Mouse (Mus musculus) layer of hippocampus, postnatal 10 days (tissue): Measurements from ENCODE around the gene Ppt2. TPM values are rescaled to one million over a fixed set of nuclear protein-coding genes. Genes with fewer than 3 reads are reported as not detected.
A peak's percentile ranks its signal among the peaks of the same experiment; 100 is the strongest.

Experiments used
- DNase-seq, 2 experiments: peaks; one replicate each; pipeline ENCODE4 v3.0.0; 2021; ENCODE audit warnings: low spot score in 2 of 2
- total RNA-seq, 2 experiments: library from RNA; stranded (reverse); gene quantifications; 2 replicates each; pipeline ENCODE4 v1.2.3; 2021

The Ppt2 gene
- total RNA-seq, 2 experiments from 2014 or later: 32.9 to 34.1 TPM

DNA sequence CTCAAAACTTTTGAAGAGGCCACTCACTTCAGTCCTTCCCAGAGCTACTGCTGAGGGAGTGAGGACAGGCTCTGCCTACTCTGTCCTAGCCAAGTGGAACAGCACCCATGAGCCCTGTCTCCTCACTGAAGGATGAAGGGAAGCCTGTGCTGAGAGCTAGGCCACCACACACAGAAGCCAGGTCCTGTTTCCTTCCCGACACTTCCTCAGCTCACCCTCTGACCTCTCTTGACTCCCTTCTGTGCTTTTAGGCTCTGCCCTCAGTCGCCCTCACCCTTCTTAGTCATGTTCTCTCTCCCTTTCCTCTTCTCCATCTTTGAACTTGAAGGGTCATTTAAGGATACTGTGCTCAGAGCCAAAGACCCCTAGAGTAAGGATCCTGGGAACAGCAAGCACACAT is 29.0 kb upstream of the Ppt2 start:
- DNase-seq: peak in 1 of 2 experiments; percentile 10

DNA sequence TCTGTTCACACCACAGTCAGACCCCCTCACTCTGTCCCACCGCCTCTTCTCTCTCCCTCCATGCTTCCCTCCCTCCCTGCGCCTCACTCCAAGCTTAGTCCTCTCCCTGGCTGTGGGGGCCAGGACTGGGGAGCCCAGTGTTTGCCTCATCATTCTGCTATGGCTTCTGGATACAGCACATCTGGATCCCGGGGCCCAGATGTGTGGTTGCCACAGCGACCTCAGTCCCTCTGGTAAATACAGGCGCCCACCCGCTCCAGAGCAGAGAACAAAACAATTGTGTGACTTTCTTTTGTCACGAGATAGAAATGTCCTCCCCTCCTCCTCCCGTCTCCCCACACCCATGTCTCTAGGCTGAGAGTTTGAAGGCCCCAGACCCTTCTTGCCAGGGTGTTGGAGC is 28.4 kb upstream of the Ppt2 start:
- DNase-seq: peak in 1 of 2 experiments; percentile 14

DNA sequence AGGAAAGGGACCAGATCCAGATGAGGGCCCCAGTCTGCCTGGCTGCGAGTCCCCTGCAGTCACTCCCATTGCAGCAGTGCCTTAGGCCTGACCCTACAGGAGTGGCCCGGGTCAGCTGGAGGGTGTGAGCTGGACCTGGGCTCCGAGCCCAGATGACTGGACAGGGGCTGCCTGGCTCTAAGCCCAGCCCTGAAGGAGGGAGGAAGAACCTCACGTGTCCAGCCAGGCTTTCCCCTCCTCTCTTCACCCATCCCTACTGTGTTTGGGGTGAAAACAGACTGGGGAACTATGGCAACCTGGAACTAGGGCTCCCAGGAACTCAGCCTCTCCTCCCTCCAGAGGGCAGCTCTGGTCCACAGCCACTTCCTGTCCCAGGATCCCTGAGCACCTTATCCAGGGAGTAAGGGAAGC is 27.3 kb upstream of the Ppt2 start:
- DNase-seq: peak; percentile 60 to 71

DNA sequence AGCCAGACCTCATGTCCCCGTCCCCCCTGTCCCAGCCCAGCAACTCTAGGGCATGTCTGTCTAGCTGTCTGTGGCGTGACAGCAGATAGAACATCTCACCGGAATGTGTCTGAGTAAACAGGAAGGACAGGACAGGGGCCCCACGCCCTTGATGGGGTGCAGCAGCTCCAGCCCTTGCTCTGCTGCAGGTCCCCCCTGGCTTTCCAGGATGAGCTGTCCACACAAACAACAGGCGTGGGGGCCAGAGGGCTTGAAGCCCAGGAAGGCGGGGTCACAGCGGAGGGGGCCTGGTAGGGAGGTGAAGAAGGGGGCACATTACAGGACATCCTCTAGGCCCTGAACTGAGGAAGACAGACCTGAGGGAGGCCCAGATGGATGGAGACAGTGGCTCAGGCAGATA is 26.9 kb upstream of the Ppt2 start:
- peak in 1 of 2 experiments; percentile 36 for DNase-seq

DNA sequence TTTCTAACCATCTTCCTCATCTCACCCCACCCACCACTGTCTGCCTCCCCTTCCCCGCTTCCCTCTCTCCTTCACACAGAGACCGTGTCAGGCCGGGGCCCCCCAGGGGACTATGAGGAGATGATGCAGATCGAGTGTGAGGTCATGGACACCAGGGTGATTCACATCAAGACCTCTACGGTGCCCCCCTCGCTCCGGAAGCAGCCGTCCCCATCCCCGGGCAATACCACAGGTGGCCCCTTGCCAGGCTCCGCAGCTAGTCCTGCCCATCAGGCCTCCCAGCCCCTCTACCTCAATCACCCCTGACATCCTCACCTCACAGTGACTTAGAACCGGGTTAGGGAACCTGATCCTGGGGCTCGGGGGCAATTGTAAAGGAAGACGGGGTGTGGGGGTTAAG is 26.1 kb upstream of the Ppt2 start:
- DNase-seq: no peak

DNA sequence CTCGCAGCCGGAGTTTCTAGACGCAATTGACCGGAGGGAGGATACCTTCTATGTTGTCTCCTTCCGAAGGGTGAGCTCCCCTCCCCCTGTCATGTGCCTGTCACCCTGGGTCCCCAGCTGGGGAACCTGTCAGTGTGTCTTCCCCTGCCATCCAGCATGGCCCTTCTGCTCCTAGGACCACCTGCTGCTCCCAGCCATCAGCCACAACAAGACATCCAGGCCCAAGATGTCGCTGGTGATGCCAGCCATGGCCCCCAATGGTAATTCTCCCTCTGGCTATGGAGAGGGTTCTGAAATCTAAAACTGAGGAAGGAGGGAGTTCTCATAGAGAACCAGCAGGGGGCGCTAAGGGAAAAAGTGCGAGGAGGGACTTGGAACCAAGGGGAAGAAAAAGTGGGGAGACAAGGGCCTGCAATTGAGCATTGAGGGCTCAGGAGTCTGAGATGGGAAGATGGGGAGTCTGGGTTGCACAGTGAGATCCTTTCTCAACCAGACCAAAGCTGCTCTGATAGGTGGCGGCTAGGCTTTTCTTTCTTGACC is 25.5 kb upstream of the Ppt2 start:
- DNase-seq: peak; percentile 77 to 80

DNA sequence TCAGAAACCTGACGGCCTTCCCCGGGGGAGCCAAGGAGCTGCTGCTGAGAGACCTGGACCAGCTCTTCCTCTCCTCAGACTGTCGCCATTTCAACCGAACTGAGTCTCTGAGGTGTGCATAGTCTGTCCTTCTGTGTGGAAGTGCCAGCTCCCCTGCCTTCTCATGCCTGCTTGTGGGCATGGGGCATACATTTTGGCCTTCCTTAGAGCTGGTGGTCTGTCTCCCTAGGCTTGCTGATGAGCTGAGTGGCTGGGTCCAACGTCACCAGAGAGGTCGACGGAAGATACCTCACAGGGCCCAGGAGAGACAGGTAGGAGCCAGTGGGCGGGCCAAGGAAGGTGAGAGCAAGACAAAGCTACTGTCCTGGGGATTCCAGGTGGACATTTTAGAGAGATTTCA is 24.7 kb upstream of the Ppt2 start:
- peak in 1 of 2 experiments; percentile 14 for DNase-seq

DNA sequence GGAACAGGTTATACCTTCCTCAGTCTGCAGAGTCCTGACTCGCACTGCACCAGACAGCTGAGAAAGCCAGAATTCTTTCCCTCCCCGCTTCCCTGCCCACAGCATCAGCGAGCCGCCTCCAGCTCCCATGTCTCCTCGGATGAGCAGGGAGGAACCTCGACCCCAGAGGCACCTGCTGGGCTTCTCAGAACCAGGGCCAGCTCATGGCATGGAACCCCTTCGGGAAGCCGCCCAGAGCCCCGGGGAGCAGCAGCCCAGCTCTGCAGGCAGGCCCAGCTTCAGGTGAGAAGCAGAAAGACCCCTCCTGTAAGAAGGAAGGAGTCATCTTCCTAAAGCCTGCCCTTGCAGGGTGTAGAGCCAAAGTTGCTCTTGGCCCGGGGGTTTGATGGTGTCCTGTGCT is 24.2 kb upstream of the Ppt2 start:
- peak in 1 of 2 experiments; percentile 14 for DNase-seq

DNA sequence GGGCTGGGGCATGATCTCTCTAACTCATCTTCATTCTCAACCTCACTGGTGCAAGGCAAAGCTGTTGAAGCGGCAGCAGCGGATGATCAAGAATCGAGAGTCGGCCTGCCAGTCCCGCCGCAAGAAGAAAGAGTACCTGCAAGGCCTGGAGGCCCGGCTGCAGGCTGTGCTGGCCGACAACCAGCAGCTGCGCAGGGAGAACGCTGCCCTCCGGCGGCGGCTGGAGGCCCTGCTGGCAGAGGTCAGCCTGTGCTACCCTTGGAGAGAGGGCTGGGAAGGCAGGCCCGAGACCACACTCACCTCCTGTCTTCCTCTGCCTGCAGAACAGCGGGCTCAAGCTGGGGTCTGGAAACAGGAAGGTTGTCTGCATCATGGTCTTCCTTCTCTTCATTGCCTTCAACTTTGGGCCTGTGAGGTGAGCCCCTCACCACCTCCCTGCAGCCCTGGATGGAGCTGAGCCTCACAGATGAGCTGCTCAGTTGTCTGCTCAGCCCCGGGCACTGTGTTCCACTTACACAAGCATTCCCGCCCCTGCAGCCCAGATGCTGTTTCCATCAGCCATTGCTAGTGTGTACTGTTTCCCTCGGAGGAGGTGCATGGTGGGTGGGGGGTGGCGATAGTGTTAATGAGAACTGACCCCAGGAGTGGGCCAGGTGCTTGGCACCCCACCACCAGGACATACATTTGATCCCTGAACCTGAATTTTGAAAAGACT is 23.4 kb upstream of the Ppt2 start:
- DNase-seq: peak in 1 of 2 experiments; percentile 64

DNA sequence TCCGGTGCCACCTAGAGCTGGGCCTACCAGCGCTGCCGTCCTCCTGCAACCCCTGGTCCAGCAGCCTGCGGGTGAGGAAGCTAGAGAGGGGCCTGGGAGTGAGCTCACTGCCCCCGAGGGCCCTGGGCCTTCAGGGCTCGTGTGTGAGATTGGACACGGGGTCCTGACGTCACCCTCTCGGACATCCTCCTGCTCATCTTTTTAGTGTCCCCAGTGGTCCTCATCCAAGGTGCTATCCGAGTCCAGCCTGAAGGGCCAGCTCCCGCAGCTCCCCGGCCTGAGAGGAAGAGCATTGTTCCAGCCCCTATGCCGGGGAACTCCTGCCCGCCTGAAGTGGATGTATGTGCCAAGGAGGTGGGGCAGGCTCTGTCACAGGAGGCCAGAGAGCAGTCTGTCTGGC is 22.5 kb upstream of the Ppt2 start:
- DNase-seq: peak in 1 of 2 experiments; percentile 12

DNA sequence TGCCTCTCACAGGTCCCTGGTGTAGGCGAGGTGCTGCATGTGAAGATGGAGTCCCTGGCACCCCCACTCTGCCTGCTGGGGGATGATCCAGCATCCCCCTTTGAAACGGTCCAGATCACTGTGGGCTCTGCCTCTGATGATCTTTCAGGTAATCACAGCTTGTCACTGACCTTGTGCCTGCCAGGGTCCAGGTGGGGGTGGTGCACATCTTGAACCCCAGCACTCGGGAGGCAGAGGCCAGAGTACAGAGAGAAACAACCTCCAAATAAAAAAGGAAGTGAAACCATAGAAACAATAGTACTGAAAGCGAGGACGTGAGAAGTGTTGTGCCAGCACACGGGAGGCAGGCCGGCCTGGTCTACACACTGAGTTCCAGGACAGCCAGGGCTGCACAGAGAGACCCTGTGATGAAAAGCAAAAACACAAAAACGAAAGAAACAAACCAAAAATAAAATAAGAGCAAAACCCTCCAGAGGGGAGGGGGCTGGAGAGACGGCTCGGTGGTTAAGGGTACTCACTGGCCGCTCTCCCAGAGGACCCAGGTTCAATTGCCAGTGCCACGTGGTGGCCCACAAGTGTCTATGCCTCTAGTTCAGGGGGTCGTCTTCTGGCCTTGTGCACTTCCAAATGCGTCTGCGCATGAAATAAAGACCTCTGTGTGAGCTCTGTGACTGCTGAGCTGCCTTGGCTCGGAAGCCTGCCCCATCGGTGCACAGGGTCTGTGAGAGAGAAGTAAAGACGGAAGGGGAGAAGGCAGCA is 21.0 kb upstream of the Ppt2 start:
- no peak for DNase-seq

DNA sequence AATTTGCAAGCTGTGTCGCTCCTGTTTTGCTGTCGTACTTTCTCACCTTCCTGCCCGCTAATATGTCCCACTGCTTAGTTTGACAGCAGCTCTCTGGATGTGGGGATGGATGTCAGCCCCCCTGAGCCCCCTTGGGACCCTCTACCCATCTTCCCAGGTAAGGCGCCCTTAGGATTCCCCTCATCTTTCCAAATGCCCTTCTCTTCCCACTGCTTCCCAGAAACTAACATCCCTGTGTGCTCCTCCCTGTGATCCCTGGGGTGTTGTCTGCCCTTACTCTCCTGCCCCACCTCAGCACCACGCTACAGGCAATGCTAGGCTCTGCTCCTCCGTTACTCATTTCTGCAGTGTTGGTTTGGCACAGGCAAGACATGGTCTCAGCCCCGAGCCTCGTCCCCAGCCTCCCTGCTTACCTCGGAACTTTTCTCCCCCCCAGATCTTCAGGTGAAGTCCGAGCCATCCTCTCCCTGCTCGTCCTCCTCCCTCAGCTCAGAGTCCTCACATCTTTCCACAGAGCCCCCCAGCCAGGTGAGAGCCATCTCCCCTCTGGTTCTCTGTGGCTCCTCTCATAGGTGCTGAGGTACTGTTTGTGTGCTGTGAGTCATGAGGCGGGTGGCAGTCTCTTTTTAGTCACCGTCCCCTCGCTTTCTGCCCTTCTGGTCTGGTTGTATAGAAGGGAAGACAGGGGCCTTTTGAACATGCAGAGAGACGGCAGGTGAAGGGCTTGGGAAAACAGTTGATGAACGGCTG is 20.0 kb upstream of the Ppt2 start:
- DNase-seq: no peak

DNA sequence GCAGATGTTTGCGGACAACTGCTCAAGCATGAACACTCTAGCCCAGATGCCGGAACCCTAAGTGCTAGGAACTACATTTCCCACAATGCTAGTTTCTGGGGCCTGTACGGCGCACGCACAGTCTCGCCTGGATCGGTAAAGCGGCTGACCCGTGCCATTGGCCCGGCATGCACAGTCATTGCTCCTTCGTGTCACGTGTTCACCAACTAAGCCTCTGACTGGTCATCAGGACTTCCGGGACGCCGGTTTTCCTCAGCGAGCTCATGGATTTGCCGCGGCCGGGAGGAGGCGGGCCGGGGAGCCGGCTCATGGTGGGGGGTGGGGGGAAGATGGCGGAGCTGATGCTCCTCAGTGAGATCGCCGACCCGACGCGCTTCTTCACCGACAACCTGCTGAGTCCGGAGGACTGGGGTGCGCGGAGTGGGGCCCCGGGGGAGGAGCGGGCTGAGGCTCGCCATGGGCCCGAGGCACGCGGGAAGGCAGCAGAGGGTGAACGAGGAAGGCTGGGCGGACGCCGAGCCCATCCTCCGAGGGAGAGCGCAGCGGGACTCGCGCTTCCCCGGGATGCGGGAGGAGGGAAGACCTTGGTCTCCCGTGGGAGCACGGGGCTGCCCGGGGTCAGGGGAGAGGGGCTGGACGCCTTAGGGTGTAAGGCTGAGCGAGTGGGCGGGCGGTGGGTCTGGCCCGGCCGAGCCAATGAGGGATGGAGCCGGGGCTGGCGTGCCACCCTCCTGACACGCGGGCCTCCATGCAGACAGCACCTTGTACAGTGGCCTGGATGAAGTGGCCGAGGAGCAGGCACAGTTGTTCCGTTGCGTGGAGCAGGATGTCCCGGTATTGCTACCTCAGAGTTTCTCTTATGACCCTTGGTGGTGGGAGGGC is 18.8 kb upstream of the Ppt2 start, which contains the start of gene Atf6b:
Atf6b (plus strand) TSS at position 241 of the 882 bp plus-strand sequence.
- peak; percentile 91 to 93 for DNase-seq

DNA sequence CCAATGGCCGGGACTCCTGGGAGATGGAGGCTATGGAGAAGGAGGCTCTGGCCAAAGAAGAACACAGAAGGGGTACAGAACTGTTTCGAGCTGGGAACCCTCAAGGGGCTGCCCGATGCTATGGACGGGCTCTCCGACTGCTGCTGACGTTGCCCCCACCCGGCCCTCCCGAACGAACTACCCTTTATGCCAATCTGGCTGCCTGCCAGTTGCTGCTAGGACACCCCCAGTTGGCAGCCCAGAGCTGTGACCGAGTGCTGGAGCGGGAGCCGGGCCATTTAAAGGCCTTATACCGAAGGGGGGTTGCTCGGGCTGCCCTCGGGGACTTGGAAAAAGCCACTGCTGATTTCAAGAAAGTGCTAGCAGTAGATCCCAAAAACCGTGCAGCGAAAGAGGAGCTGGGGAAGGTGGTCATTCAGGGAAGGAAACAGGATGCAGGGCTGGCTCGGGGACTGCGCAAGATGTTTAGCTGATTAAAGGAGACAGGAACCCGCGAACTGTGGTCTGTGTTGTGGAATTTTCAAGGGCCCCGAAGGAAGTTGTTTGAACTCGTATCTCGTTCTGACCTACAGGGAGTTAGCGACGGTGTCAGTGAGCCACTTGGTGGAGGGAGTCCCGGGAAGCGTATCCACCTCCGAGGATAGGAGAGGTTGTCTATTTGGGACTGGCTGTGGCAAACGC is 17.7 kb upstream of the Ppt2 start:
- DNase-seq: peak in 1 of 2 experiments; percentile 18

DNA sequence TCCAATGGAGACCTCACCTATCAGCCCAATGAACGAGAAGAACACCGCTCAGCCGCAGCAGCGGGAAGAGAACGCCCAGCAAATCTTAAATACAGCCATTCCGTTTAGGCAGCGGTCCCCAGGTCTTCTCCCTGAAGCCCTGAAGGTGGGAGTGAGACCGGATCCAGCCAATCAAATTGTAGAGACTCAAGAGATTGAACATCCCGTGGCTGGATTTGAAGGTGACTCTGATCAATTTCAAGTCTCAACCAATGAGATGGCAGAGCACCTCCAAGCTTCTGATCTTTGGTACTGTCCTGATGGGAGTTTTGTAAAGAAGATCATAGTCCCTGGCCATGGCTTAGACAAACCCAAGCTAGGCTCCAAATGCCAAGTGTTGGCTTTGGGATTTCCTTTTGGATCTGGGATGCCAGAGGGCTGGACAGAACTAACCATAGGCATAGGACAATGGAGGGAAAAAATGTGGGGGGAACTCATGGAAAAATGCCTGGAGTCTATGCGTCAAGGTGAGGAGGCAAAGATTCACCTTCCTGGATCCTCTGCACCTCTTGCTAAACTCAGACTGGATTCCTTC is 17.0 kb upstream of the Ppt2 start:
- DNase-seq: peak in 1 of 2 experiments; percentile 16

DNA sequence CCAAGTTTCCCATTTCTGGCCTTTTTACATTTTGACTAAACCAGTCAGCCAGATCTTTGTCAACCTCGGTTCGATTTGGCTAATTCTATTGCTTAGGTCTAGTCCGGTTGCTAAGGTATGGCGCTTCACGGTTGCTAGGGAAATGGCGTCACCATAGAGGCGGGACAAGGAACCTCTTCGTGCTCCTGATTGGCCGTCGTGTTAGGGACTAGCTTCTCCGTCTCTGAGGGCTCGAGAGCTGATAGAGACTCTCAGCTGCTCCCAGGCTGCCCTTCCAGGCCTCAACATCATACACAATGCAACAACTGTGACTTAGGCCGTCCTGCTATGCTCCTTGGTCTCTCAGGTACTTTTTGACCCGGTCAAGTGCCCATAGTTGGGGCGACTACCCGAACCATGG is 16.3 kb upstream of the Ppt2 start, which contains the start of gene Fkbpl:
Fkbpl (plus strand) TSS at position 157 of the 400 bp plus-strand sequence.
- peak; percentile 96 for DNase-seq

DNA sequence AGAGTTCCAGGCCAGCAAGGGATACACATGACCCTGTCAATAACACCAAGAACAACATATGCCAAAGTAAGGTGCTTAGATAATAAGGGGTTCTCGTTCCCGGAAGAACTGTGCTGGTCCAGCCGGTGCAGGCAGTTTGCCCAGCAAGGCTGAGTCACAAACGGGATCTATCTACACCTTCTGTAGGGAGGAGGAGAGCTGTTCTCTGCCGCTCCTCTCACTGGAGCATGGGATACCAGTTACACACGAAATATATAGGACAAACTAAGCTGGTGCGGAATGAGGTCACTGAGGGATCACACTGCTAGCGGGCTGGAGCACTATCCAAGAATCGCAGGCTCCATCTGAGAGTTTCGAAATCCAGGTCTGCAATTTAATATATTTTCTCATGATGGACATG is 15.6 kb upstream of the Ppt2 start:
- DNase-seq: peak; percentile 9 to 30

DNA sequence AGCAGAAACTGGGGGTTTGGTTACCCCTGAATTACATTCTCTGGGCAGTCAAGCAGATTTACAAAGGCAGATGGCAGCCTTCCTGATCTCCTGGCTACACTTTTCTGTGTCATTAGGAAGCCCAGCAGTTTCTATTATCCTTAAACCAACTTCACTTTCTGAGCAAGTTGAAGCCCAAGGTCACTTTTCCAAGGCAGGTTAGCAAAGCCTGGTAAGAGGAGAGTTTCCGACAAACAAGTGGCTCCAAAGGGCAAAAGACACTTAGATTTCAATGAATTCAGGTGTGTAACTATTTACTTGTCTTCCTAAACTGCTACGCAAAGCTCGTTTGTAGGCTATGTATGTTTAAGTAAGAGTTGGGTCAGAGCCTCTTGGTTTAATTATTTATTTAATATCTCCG is 15.1 kb upstream of the Ppt2 start:
- no peak for DNase-seq

DNA sequence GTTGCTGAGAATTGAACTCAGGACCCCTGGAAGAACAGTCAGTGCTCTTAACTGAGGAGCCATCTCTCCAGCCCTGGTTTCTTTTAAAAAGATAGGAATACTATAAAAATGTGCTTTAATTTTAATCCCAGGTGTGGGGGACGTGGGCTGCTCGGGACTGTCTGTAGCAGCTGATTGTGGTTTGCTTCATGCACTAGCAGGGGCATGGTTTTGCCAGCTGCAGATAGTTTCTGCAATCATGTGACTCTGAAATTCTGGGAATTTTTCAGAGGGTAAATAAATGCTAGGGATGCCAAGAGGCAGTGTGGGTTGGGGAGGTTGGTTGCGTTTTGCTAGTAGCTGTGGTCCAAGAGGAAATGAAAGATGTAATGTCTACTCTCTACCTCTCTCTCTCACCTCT is 13.6 kb upstream of the Ppt2 start:
- DNase-seq: no peak
